Mouse (Mus musculus) hindbrain, postnatal 0 days (tissue): ENCODE results near the gene Ptpn6. TPM values are rescaled to one million over a fixed set of nuclear protein-coding genes. Genes with fewer than 3 reads are reported as not detected.
A peak's percentile ranks its signal among the peaks of the same experiment; 100 is the strongest.

Experiments
- ATAC-seq: fragments of 200-750 bp; cut with Nextera tagmentation; 2 replicates; pipeline ENCODE4 v1.8.0; 2017; ENCODE audit warnings: mild to moderate bottlenecking, moderate TSS enrichment, moderate library complexity
- DNase-seq: peaks from one replicate; pipeline ENCODE4 v3.0.0-alpha.2; 2015; ENCODE audit warnings: low spot score
- H3K27ac ChIP-seq: fragments of 300-500 bp; sonication (generic); 2 replicates; pipeline ENCODE4 v1.5.1; 2014; ENCODE audit warnings: mild to moderate bottlenecking
- H3K27me3 ChIP-seq: fragments of 300-500 bp; sonication (generic); 2 replicates; pipeline ENCODE4 v1.6.1; 2014; ENCODE audit warnings: low read length, mixed read lengths; ENCODE audit not compliant: insufficient read depth
- H3K36me3 ChIP-seq: fragments of 300-500 bp; sonication (generic); 2 replicates; pipeline ENCODE4 v1.6.1; 2014; ENCODE audit warnings: low read length, mixed read lengths; ENCODE audit not compliant: insufficient read depth
- H3K4me1 ChIP-seq: fragments of 300-500 bp; sonication (generic); 2 replicates; pipeline ENCODE4 v1.6.1; 2014; ENCODE audit warnings: antibody characterized with exemption, low read length, mixed read lengths; ENCODE audit not compliant: insufficient read depth
- H3K4me2 ChIP-seq: fragments of 300-500 bp; sonication (generic); 2 replicates; pipeline ENCODE4 v1.6.1; 2014; ENCODE audit warnings: low read depth, mild to moderate bottlenecking, low read length, moderate library complexity, mixed read lengths
- H3K4me3 ChIP-seq: fragments of 300-500 bp; sonication (generic); 2 replicates; pipeline ENCODE4 v1.5.1; 2014; ENCODE audit warnings: low read length
- H3K9ac ChIP-seq: fragments of 300-500 bp; sonication (generic); replicated peaks from 2 replicates; pipeline ENCODE4 v1.6.1; 2014; ENCODE audit warnings: mild to moderate bottlenecking, low read length, moderate library complexity, mixed read lengths
- H3K9me3 ChIP-seq: fragments of 300-500 bp; sonication (generic); 2 replicates; pipeline ENCODE4 v1.6.1; 2016; ENCODE audit warnings: low read length, mixed read lengths
- CTCF ChIP-seq: IDR thresholded peaks from 2 replicates; pipeline ENCODE4 v1.5.1; 2016; ENCODE audit warnings: antibody characterized with exemption, control low read depth, low read depth
- WGBS: fragments of 180-500 bp; shearing (Covaris S2); extraction: QIAGEN DNeasy Blood & Tissue Kit; methylation state at CpG from one replicate; pipeline ENCODE4 v1.1.7; 2014; 5-methylcytosine and 5-hydroxymethylcytosine counted together
- polyA plus RNA-seq: library from polyadenylated mRNA; unstranded; fragments of >200 nt; fragmentation: Nextera tagmentation; extraction: Ambion mirVana; gene quantifications from 2 replicates; pipeline ENCODE4 v1.2.1, GENCODE M21; 2015
- total RNA-seq: library from RNA; depleted of rRNA; stranded (reverse); fragments of >200 nt; gene quantifications from 2 replicates; pipeline ENCODE4 v1.2.3, GENCODE M21; 2014

Ptpn6 gene
- total and polyA plus RNA-seq, 2 experiments from 2014 or later: 3.8 to 4.3 TPM

DNA sequence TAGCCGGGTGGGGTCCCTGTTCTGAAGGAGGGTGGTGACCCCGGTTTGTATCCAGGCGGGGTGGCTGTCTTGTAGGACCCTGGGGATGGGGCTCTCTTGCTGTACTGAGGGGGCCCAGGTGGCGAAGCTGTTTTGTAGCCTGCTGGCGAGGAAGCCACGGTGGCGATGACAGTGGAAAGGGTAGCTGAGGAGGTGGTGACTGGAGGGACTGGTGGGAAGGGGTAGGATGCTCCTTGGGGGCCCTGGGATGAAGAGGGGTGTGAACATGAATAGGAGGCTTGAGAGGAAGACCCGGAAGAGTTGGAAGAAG is 7.7 kb upstream of the Ptpn6 start:
- WGBS: 14% methylated on average over 8 of the region's 8 CpGs
- Histone ChIP-seq H3K4me3 (peak overlapping the region; percentile 45), H3K4me2 (peak overlapping the region; percentile 96), H3K36me3 (peaks cover 25% of the 10 kb centered on the region), H3K9me3 (no peaks in the 10 kb centered on the region), H3K9ac (peak overlapping the region; percentile 78), H3K4me1 (peaks cover 6% of the 10 kb centered on the region; the same call in 1 of the 2 replicates), H3K27me3 (no peaks in the 10 kb centered on the region), H3K27ac (peak overlapping the region; percentile 87)
- TF ChIP-seq CTCF: 0 out of 2 replicates have a peak, but pooled peaks have one; percentile 0
- DNase-seq (no peak), ATAC-seq (peak; percentile 1)

DNA sequence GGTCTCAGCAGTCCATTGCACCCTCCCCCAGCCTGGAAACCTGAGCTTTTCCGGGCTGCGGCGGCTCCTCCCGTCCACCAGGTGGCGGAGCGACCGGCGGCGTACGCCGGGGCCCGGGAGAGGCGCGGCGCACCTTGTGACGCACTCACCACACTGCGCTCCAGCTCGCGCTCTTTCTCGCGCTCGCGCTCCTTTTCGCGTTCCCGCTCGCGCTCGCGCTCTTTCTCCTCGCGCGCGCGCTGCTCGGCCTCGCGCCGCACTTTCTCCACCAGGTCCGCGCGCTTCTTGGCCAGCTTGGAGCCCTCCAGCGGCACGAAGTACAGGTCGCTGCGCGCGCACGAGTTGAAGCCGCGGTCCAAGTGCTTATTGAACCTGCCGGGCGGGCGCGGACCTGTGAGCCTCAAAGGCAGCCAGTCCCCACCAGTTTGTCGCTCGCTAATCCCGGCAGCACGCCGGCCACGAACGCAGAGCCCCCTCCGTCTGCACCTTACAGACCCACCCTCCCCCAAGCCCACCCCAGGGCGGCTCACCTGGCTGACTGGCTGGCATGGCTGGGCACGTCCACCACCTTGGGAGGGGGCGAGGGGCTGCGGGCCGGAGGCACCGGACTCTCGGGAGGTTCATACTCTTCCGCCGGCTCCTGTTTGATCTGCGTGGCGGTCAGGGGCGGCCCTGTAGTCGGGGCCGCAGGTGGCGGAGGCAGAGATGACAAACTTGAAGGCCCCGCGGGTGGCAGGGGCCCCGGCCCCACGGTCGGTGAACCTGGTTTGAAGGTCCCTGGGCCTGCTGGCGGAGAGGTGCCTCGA is 7.2 kb upstream of the Ptpn6 start:
- H3K4me3 ChIP-seq: peak overlapping the region; percentile 45
- no peaks in the 10 kb centered on the region for H3K27me3 ChIP-seq
- DNase-seq (peak; percentile 99), ATAC-seq (peak; percentile 88)
- H3K4me2 ChIP-seq: peak overlapping the region; percentile 96
- under 1% methylated on average over 85 of the region's 85 CpGs for WGBS
- H3K36me3 ChIP-seq: peaks cover 25% of the 10 kb centered on the region
- peak overlapping the region; percentile 87 for H3K27ac ChIP-seq
- peak; percentile 75 for TF ChIP-seq CTCF
- H3K9ac ChIP-seq: peak overlapping the region; percentile 78
- peaks cover 6% of the 10 kb centered on the region; the same call in 1 of the 2 replicates for H3K4me1 ChIP-seq
- H3K9me3 ChIP-seq: no peaks in the 10 kb centered on the region

DNA sequence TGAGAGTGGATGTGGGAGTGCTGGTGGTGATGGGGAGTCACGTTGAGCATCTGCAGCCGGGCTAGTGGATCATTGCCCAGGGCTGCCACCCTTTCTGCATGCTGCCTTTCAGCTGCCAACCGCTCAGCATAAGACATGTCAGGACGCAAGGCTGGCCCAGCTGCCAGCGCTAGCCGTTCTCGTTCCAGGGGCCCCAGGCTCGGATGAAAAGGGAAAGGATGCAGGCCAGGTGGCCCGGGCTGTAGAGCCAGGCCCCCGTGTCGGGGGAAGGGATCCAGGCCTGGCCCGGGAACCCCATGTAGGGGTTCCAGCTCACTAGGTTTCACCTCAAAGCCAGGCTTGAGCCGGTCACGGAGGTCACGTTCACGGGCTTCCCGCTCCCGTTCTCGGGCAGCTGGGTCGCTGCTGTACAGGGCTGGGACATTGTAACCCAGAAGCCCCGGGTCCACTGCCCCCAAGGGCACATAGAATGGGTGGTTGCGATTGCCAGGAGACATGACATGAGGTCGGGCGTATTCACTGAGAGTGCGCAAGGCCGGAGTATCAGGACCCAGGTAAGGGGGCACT is 6.3 kb upstream of the Ptpn6 start:
- Histone ChIP-seq H3K4me2 (peak overlapping the region; percentile 96), H3K27me3 (no peaks in the 10 kb centered on the region), H3K4me1 (peaks cover 9% of the 10 kb centered on the region; the same call in 1 of the 2 replicates), H3K4me3 (peak overlapping the region; percentile 45; the same call in 1 of the 2 replicates), H3K9me3 (no peaks in the 10 kb centered on the region), H3K36me3 (peaks cover 25% of the 10 kb centered on the region), H3K27ac (peak overlapping the region; percentile 69; the same call in 1 of the 2 replicates), H3K9ac (0 out of 2 replicates have a peak overlapping the region, but pooled peaks have one; percentile 23)
- TF ChIP-seq CTCF: no peak
- ATAC-seq (no peak), DNase-seq (no peak)
- WGBS: 67% methylated on average over 26 of the region's 26 CpGs

DNA sequence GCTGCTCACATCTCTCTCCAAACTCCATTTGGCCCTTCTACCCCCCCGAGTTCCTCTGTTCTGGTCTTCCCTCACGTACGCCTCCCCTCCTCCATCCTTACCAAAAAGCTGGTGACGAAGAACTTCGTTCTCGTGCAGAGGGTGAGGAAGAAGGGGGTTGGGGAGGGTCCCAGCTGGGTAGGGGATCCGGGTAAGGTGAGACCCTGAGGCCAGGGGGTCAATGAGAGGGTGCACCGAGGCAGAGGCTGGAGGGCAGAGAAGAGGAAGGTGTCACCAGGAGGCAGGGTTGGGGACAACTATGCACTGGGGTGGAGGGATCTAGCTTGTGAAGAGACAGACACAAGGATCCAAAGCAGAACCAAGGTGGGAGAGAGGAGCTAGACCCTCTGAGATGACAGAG is 5.1 kb upstream of the Ptpn6 start:
- WGBS: 92% methylated on average over 8 of the region's 8 CpGs
- H3K36me3 ChIP-seq: peaks cover 25% of the 10 kb centered on the region
- H3K4me1 ChIP-seq: peaks cover 11% of the 10 kb centered on the region

DNA sequence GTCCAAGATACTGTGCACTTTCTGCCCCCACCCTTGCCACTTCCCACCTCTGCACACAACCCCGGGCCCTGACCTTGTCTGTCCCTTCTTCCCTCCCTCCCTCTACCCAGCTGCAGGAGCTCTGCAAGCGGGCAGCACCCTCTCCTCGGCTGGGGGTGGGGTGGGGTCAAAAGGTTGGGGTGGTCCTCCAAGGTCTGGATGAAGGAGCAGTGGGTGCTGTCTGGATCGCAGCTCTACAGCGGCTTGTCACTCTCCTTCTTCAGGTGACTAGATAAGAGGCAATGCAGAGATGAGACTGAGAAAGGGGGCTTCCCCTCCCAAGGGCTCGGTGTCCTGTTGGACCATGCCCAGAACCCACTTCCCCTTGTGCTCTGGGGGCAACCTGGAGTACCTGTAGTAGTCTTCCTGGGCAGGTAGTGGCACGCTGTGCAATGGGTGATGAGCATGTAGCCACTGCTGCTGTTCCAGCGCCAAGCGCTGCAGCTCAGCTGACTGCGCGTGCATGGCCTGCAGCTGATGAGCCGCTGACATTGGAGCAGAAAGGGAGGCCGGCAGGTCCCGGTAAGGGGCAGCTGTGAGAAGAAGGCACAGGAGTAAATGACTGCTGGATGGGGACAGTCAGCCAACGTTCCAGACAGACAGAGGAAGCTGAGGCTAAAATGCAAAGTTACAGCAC is 4.5 kb upstream of the Ptpn6 start:
- H3K4me3 ChIP-seq: no peak overlapping the region
- no peak overlapping the region for H3K9ac ChIP-seq
- H3K4me1 ChIP-seq: peaks cover 11% of the 10 kb centered on the region
- DNase-seq (no peak), ATAC-seq (no peak)
- no peak overlapping the region for H3K4me2 ChIP-seq
- no peak overlapping the region for H3K27ac ChIP-seq
- WGBS: 88% methylated on average over 15 of the region's 15 CpGs
- peaks cover 19% of the 10 kb centered on the region; the same call in 1 of the 2 replicates for H3K36me3 ChIP-seq
- TF ChIP-seq CTCF: no peak
- no peaks in the 10 kb centered on the region for H3K27me3 ChIP-seq
- H3K9me3 ChIP-seq: no peaks in the 10 kb centered on the region

More for the DNA sequence above, 5.1 kb upstream of the Ptpn6 start:
- no peak overlapping the region for H3K9ac ChIP-seq
- ATAC-seq (no peak), DNase-seq (no peak)
- no peak overlapping the region for H3K4me3 ChIP-seq
- no peak overlapping the region for H3K27ac ChIP-seq
- H3K4me2 ChIP-seq: no peak overlapping the region
- no peaks in the 10 kb centered on the region for H3K27me3 ChIP-seq
- no peaks in the 10 kb centered on the region for H3K9me3 ChIP-seq
- TF ChIP-seq CTCF: no peak

DNA sequence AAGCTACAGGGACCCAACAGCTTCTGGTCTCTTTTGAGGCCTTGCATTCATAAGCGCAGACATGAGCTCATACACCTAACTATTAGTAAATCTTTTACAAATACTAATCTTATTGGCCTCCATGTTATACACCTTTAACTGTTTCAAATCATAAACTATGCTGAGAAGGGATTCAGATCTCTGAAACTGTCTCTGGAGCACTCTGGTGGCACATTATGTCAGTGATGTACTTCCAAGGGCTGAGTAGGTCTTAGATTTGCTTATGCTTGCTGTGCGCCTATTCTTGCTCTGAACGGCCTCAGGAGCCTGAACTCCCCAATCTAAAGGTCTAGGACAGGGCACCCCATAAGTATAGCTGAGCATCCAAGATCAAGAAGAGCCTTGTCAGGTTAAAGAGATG is 3.3 kb upstream of the Ptpn6 start:
- peak overlapping the region; percentile 91 for H3K4me2 ChIP-seq
- peak overlapping the region; percentile 64 for H3K4me3 ChIP-seq
- H3K9me3 ChIP-seq: no peaks in the 10 kb centered on the region
- H3K9ac ChIP-seq: peak overlapping the region; percentile 94; the same call in 1 of the 2 replicates
- peaks cover 11% of the 10 kb centered on the region for H3K4me1 ChIP-seq
- 58% methylated on average over 3 of the region's 3 CpGs for WGBS
- peaks cover 10% of the 10 kb centered on the region; the same call in 1 of the 2 replicates for H3K36me3 ChIP-seq
- H3K27ac ChIP-seq: peak overlapping the region; percentile 100
- no peaks in the 10 kb centered on the region for H3K27me3 ChIP-seq
- TF ChIP-seq CTCF: no peak
- no peak for ATAC-seq
- no peak for DNase-seq
